Mouse (Mus musculus) forebrain, embryonic 10.5 days (tissue): ENCODE data around the gene Cyp2g1. TPM values are rescaled to one million over a fixed set of nuclear protein-coding genes. Genes with fewer than 3 reads are reported as not detected.
"Not testable (repeated sequence)": the region's sequence is repeated elsewhere in the genome, so short reads cannot be mapped to it uniquely, and the experiment has no call there.

Experiments
- DNase-seq: peaks from one replicate; pipeline ENCODE4 v3.0.0-alpha.2; 2017; ENCODE audit warnings: low spot score; ENCODE audit errors: extremely low spot score
- H3K27ac ChIP-seq: fragments of 300-500 bp; sonication (generic); 2 replicates; pipeline ENCODE4 v1.5.1; 2016; ENCODE audit warnings: mild to moderate bottlenecking
- H3K27me3 ChIP-seq: fragments of 300-500 bp; sonication (generic); 2 replicates; pipeline ENCODE4 v1.6.1; 2016; ENCODE audit warnings: mild to moderate bottlenecking; ENCODE audit not compliant: poor library complexity, severe bottlenecking
- H3K36me3 ChIP-seq: fragments of 300-500 bp; sonication (generic); replicated peaks from 2 replicates; pipeline ENCODE4 v1.6.1; 2016; ENCODE audit warnings: mild to moderate bottlenecking, moderate library complexity
- H3K4me1 ChIP-seq: fragments of 300-500 bp; sonication (generic); 2 replicates; pipeline ENCODE4 v1.6.1; 2016
- H3K4me3 ChIP-seq: fragments of 300-500 bp; sonication (generic); 2 replicates; pipeline ENCODE4 v1.5.1; 2016; ENCODE audit warnings: mild to moderate bottlenecking, moderate library complexity
- H3K9me3 ChIP-seq: fragments of 300-500 bp; sonication (generic); 2 replicates; pipeline ENCODE4 v1.6.1; 2016; ENCODE audit warnings: mild to moderate bottlenecking, moderate library complexity
- WGBS: fragments of 180-500 bp; shearing (Covaris S2); methylation state at CpG from one replicate; pipeline ENCODE4 v1.1.7; 2016; 5-methylcytosine and 5-hydroxymethylcytosine counted together
- polyA plus RNA-seq: library from polyadenylated mRNA; unstranded; fragments of >200 nt; fragmentation: Nextera tagmentation; extraction: Ambion mirVana; gene quantifications from 2 replicates; pipeline ENCODE4 v1.2.1, GENCODE M21; 2016

The Cyp2g1 gene
- polyA plus RNA-seq, 1 experiment from 2014 or later = not detected

DNA sequence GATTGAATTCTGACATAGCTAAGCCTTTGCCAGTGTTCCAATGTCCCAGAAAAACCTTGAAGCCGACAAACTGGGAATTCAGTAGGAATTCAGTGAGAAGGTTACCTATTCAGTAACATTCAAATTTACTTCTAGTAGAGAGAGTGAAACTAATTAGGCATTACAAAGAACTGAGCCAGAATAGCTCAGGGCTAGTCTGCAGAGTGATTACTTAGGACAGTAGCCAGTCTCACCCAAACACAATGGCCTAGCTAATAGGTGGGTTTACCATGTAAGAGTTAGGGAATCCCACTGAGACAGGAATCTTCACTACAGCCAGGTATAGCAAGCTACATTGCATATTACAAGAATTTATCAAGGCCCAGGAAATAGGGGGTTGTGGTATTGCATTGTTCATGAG lies 22.7 kb upstream of the Cyp2g1 start:
- H3K4me1 ChIP-seq = peaks cover 12% of the 10 kb centered on the region
- H3K27me3 ChIP-seq, DNase-seq, H3K4me3 ChIP-seq, H3K27ac ChIP-seq, H3K9me3 ChIP-seq, H3K36me3 ChIP-seq: not testable (repeated sequence)
- 39% methylated on average over 1 of the region's 1 CpGs for WGBS

GRCm38 (mm10) chr7:26789984-26790383 lies 18.7 kb upstream of the Cyp2g1 start:
- no peaks in the 10 kb centered on the region for H3K4me1 ChIP-seq
- H3K27me3 ChIP-seq = no peaks in the 10 kb centered on the region
- DNase-seq = no peak
- 0 out of 2 replicates have a peak, but pooled peaks cover 4% of the 10 kb centered on the region for H3K9me3 ChIP-seq
- no peaks in the 10 kb centered on the region for H3K36me3 ChIP-seq
- H3K4me3 ChIP-seq = no peak overlapping the region
- 85% methylated on average over 6 of the region's 6 CpGs for WGBS
- no peak overlapping the region for H3K27ac ChIP-seq

GRCm38 (mm10) chr7:26800104-26800503 lies 8.6 kb upstream of the Cyp2g1 start:
- DNase-seq = no peak
- Histone ChIP-seq H3K9me3 (0 out of 2 replicates have a peak, but pooled peaks cover 5% of the 10 kb centered on the region), H3K4me1 (no peaks in the 10 kb centered on the region), H3K36me3 (no peaks in the 10 kb centered on the region), H3K27ac (no peak overlapping the region), H3K27me3 (no peaks in the 10 kb centered on the region), H3K4me3 (no peak overlapping the region)

DNA sequence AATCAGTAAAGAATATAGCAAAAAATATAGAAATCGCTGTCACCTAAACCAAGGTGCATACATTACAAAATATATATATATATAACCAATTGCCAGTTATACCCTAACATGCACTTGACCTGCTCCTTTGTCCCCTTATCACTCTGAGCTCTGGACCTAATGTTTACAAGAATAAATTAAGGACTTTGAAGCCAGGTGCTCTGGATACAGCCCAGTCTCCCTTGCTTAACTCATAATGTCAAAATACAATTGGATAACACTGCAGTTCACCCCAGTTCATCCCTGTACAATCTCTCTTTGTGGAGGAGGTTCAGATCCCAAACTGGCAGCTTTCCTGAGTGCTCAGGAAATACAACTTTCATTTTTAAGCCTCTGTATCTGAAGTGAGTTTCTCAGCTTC lies 7.7 kb upstream of the Cyp2g1 start:
- no peak overlapping the region for H3K4me3 ChIP-seq
- H3K36me3 ChIP-seq = no peaks in the 10 kb centered on the region
- no peak overlapping the region for H3K27ac ChIP-seq
- H3K4me1 ChIP-seq = no peaks in the 10 kb centered on the region
- WGBS = 95% methylated on average over 1 of the region's 1 CpGs
- DNase-seq = no peak
- H3K9me3 ChIP-seq = no peaks in the 10 kb centered on the region
- H3K27me3 ChIP-seq = no peaks in the 10 kb centered on the region

DNA sequence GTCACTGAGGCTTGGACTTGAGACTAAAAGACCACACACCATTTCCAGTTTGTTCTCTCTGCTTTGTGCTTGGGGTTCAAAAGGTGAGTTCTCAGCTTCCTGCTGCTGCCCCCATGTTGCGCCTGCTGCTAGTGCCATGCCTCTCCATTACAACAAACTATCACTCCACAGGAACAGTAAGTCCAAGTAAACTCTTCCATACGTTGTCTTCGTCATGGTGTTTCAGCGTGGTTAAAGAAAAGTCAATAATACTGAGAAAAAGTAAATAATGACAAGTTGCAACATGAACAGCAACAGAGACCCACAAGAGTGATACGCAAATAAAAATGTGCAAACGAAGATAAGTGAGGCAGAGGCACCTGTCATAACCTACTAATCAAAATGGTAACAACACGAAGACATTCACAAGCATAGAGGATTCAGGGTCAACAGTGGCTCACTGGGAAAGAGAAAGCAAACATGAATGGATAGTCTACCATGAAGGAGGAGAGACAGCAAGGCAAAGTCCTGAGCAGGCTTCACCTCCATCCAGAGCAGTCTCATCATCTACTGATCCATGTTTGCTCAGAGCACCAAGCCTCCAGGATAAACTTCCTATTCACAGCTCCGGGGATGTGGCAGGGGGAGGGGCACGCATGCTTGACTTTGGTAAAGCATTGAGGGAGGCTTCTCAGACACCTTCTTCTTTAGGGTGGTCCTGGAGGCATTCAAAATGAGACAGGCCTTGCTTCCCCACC lies 23.0 kb downstream of the Cyp2g1 start:
- not testable (repeated sequence) for H3K4me3 ChIP-seq, H3K27me3 ChIP-seq, DNase-seq, H3K9me3 ChIP-seq, H3K36me3 ChIP-seq, H3K4me1 ChIP-seq, H3K27ac ChIP-seq
- 86% methylated on average over 9 of the region's 9 CpGs for WGBS

DNA sequence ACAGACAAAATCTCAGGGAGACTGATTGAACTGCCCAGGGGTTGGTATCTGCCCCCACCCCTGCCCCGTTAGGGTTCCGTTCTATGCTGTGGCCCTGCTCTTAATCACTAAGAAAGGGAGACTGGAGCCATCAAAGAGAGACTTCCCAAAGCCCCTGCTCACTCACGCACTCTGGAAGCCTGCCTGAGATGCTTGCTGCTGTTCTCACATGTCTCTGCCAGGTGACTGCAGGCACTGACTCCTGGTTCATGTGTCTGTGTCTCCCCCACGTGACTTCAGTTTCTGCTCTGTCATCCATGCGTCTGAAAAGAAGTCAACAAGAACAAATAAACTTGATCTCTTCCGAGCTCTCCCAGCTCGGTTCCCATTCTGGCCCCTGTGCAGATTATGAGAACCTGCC lies 24.0 kb downstream of the Cyp2g1 start:
- H3K36me3 ChIP-seq = not testable (repeated sequence)
- 84% methylated on average over 7 of the region's 7 CpGs for WGBS

DNA sequence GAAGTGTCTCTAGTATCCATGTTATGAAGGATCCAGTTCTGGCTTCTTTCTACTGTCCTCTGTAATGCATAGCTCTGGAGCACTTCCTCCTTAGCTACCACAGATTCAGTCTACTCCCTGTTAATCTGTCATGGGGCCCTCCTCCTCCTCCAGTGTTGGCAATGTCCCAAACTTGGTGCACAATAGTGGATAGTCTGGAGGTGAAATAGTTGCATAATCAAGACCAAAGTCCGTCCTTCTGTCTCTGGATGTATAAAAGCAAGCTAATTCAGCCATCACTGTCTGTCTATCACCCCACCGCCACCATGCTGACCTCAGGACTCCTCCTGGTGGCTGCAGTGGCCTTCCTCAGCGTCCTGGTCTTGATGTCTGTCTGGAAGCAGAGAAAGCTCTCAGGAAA lies 26.4 kb downstream of the Cyp2g1 start, which contains the start of gene Cyp2a5:
Gene Cyp2a5 (plus strand): TSS at position 247 of the 400 bp plus-strand sequence.
- DNase-seq, H3K27ac ChIP-seq, H3K36me3 ChIP-seq, H3K4me1 ChIP-seq, H3K4me3 ChIP-seq, H3K9me3 ChIP-seq, H3K27me3 ChIP-seq: not testable (repeated sequence)
- 89% methylated on average over 3 of the region's 3 CpGs for WGBS

More for the DNA sequence above, 24.0 kb downstream of the Cyp2g1 start:
- not testable (repeated sequence) for DNase-seq, H3K27ac ChIP-seq, H3K4me1 ChIP-seq, H3K27me3 ChIP-seq, H3K4me3 ChIP-seq, H3K9me3 ChIP-seq

- H3K27ac ChIP-seq, DNase-seq, H3K4me3 ChIP-seq, H3K4me1 ChIP-seq, H3K36me3 ChIP-seq, H3K9me3 ChIP-seq, H3K27me3 ChIP-seq: not testable (repeated sequence)
- whole genome bisulfite sequencing = 87% methylated on average over 2 of the region's 2 CpGs
Observed at GRCm38 (mm10) chr7:26843400-26843799, 34.7 kb downstream of the Cyp2g1 start.

- H3K4me1 ChIP-seq, H3K27ac ChIP-seq, H3K27me3 ChIP-seq, DNase-seq, H3K4me3 ChIP-seq, H3K36me3 ChIP-seq, H3K9me3 ChIP-seq: not testable (repeated sequence)
Observed at GRCm38 (mm10) chr7:26850063-26850462, 41.4 kb downstream of the Cyp2g1 start.

Other genes with a start within 250 kb of the Cyp2g1 start
- not detected in 2 replicates for gene Vmn1r185, start 190.4 kb upstream of the Cyp2g1 start, polyA plus RNA-seq
- gene Cyp2b23, start 122.5 kb upstream of the Cyp2g1 start, polyA plus RNA-seq = not detected in 2 replicates
- 0.06 TPM in 1 of 2 replicates, not detected in the other for gene Cyp2b19, start 51.8 kb upstream of the Cyp2g1 start, polyA plus RNA-seq
- not detected in 2 replicates for gene Cyp2a5, start 26.4 kb downstream of the Cyp2g1 start, polyA plus RNA-seq
- gene Cyp2a22, start 130.5 kb downstream of the Cyp2g1 start, polyA plus RNA-seq = not detected in 2 replicates
- not detected in 2 replicates for gene Cyp2a12, start 220.2 kb downstream of the Cyp2g1 start, polyA plus RNA-seq